Comparison of ENCODE assay signal across 29 mouse cellular contexts in genomic region chr6:87092476-87092875, GRCm38 (mm10). TPM values are rescaled to one million over a fixed set of nuclear protein-coding genes. Genes with fewer than 3 reads are reported as not detected.
DNase-seq lines count a peak whose midpoint lies in the region; ATAC-seq and TF ChIP-seq lines count a peak whose summit lies in the region.
"Had no signal": no experiment of that assay in that cellular context is flagged by ENCODE, and none has a peak within 500 bp of the region (broad histone marks: within the 10 kb centered on the region; RNA-seq: fewer than 3 reads in every experiment).

No protein-coding gene starts in this region.

- H3K36me3 ChIP-seq in liver, postnatal 0 days (replicated peaks; ENCODE audit: insufficient read depth, low read length), result peaks cover 18% of the 10 kb centered on the region
- H3K36me3 ChIP-seq in liver, embryonic 12.5 days, result peaks cover 21% of the 10 kb centered on the region
- H3K36me3 ChIP-seq in liver, embryonic 16.5 days (ENCODE audit: control insufficient read depth, insufficient read depth), result peaks cover 5% of the 10 kb centered on the region; the same call in 1 of the 2 replicates
- H3K36me3 ChIP-seq in stomach, postnatal 0 days (ENCODE audit: control insufficient read depth, insufficient read depth, low read length), result peaks cover 17% of the 10 kb centered on the region; the same call in 1 of the 2 replicates

- no peaks in the 10 kb centered on the region for H3K4me1 ChIP-seq in liver, postnatal 0 days (ENCODE audit: insufficient read depth)
- peaks cover 19% of the 10 kb centered on the region for H3K4me1 ChIP-seq in liver, embryonic 12.5 days
- peaks cover 10% of the 10 kb centered on the region for H3K4me1 ChIP-seq in liver, embryonic 16.5 days (ENCODE audit: control insufficient read depth, low read depth, low read length)
- no peaks in the 10 kb centered on the region for H3K4me1 ChIP-seq in stomach, postnatal 0 days (replicated peaks; ENCODE audit: control insufficient read depth, insufficient read depth)
- H3K4me1 ChIP-seq: embryonic facial prominence, embryonic 10.5 days; heart, embryonic 12.5 days; heart, embryonic 15.5 days had no signal

- peak; percentile 41 for DNase-seq in liver
- DNase-seq in liver, postnatal 0 days, result no peak
- DNase-seq in stomach, postnatal 0 days (ENCODE audit: low spot score), result peak; percentile 42
- no peak for DNase-seq in urinary bladder, postnatal 4 days (ENCODE audit: low spot score in 2 of 2)
- DNase-seq in urinary bladder, postnatal 14 days (ENCODE audit: low spot score), result no peak
- DNase-seq: adrenal gland, adult 2 months; adrenal gland, postnatal 25 days; B cell, adult 2 months; cerebellum, adult 11-12 months; cerebellum, adult 8-10 months; cerebellum, postnatal 10 days; cerebellum, postnatal 36 days; embryo, embryonic 11 days; forebrain, postnatal 0 days; gastrocnemius, postnatal 14 days; heart, adult 18-20 months; heart, postnatal 10 days; heart, postnatal 4 days had no signal

- no peaks in the 10 kb centered on the region for H3K27me3 ChIP-seq in liver, postnatal 0 days (ENCODE audit: insufficient read depth, low read length)
- H3K27me3 ChIP-seq in liver, embryonic 12.5 days (replicated peaks), result no peaks in the 10 kb centered on the region
- no peaks in the 10 kb centered on the region for H3K27me3 ChIP-seq in liver, embryonic 16.5 days (ENCODE audit: control insufficient read depth, insufficient read depth, low read depth, low read length)
- H3K27me3 ChIP-seq in stomach, postnatal 0 days (ENCODE audit: control insufficient read depth, insufficient read depth, low read length), result no peaks in the 10 kb centered on the region
- H3K27me3 ChIP-seq: embryonic facial prominence, embryonic 13.5 days; heart, embryonic 12.5 days; heart, embryonic 15.5 days had no signal

- no peak overlapping the region for H3K4me2 ChIP-seq in liver, postnatal 0 days (ENCODE audit: low read depth, low read length)
- H3K4me2 ChIP-seq in liver, embryonic 12.5 days, result peak overlapping the region; percentile 15; the same call in 1 of the 2 replicates
- no peak overlapping the region for H3K4me2 ChIP-seq in liver, embryonic 16.5 days (ENCODE audit: low read depth, low read length)
- no peak overlapping the region for H3K4me2 ChIP-seq in stomach, postnatal 0 days (replicated peaks; ENCODE audit: low read depth)
- H3K4me2 ChIP-seq: embryonic facial prominence, embryonic 13.5 days; heart, embryonic 12.5 days; heart, embryonic 15.5 days; hindbrain, embryonic 14.5 days had no signal

- TF ChIP-seq EP300 in liver, postnatal 0 days (IDR thresholded peaks at IDR 0.05; ENCODE audit: low read depth), result no peak
- no peak for TF ChIP-seq EP300 in stomach, postnatal 0 days (optimal IDR thresholded peaks at IDR 0.05)

- WGBS in liver, postnatal 0 days (ENCODE audit: insufficient replicate concordance), result 54% methylated on average over 5 of the region's 5 CpGs
- 40% methylated on average over 5 of the region's 5 CpGs for WGBS in liver, embryonic 12.5 days (ENCODE audit: insufficient replicate concordance)
- WGBS in liver, embryonic 16.5 days (ENCODE audit: insufficient replicate concordance), result 33% methylated on average over 5 of the region's 5 CpGs
- WGBS in stomach, postnatal 0 days, result 72% methylated on average over 5 of the region's 5 CpGs

- no peak overlapping the region for H3K27ac ChIP-seq in liver, postnatal 0 days (ENCODE audit: low read depth)
- H3K27ac ChIP-seq in liver, embryonic 12.5 days, result peak overlapping the region; percentile 25; the same call in 1 of the 2 replicates
- H3K27ac ChIP-seq in liver, embryonic 16.5 days (ENCODE audit: low read length), result 0 out of 2 replicates have a peak overlapping the region, but pooled peaks have one; percentile 8
- no peak overlapping the region for H3K27ac ChIP-seq in stomach, postnatal 0 days (replicated peaks)
- H3K27ac ChIP-seq: embryonic facial prominence, embryonic 10.5 days; embryonic facial prominence, embryonic 13.5 days; heart, embryonic 15.5 days; hindbrain, embryonic 14.5 days; hindbrain, postnatal 0 days had no signal

- H3K9ac ChIP-seq in liver, postnatal 0 days (replicated peaks), result no peak overlapping the region
- no peak overlapping the region for H3K9ac ChIP-seq in liver, embryonic 12.5 days
- H3K9ac ChIP-seq in liver, embryonic 16.5 days (ENCODE audit: low read depth, low read length), result no peak overlapping the region
- no peak overlapping the region for H3K9ac ChIP-seq in stomach, postnatal 0 days (ENCODE audit: low read length)
- H3K9ac ChIP-seq: embryonic facial prominence, embryonic 13.5 days; forebrain, postnatal 0 days; heart, embryonic 12.5 days; heart, embryonic 15.5 days; hindbrain, embryonic 14.5 days had no signal

- ATAC-seq in liver, postnatal 0 days, result no peak
- peak; percentile 71 for ATAC-seq in liver, embryonic 12.5 days
- peak; percentile 79 for ATAC-seq in liver, embryonic 16.5 days (ENCODE audit: low read depth)
- ATAC-seq in stomach, postnatal 0 days (ENCODE audit: low FRiP score, low TSS enrichment), result peak; percentile 57; the same call in 1 of the 2 replicates
- no peak for ATAC-seq in CD4-positive, CD25-positive, alpha-beta regulatory T cell, adult 4 months
- ATAC-seq: forebrain, embryonic 14.5 days; forebrain, postnatal 0 days; hindbrain, postnatal 0 days had no signal

- no peak for TF ChIP-seq CTCF in liver, postnatal 0 days (IDR thresholded peaks at IDR 0.05; ENCODE audit: low read depth)
- no peak for TF ChIP-seq CTCF in stomach, postnatal 0 days (IDR thresholded peaks at IDR 0.05; ENCODE audit: low read depth)

- H3K9me3 ChIP-seq in liver, postnatal 0 days (ENCODE audit: low read length), result no peaks in the 10 kb centered on the region
- H3K9me3 ChIP-seq in liver, embryonic 12.5 days (replicated peaks), result no peaks in the 10 kb centered on the region
- H3K9me3 ChIP-seq in liver, embryonic 16.5 days (replicated peaks; ENCODE audit: control insufficient read depth, low read length), result no peaks in the 10 kb centered on the region
- H3K9me3 ChIP-seq in stomach, postnatal 0 days (ENCODE audit: control insufficient read depth, low read length), result no peaks in the 10 kb centered on the region
- H3K9me3 ChIP-seq: embryonic facial prominence, embryonic 10.5 days; embryonic facial prominence, embryonic 13.5 days; heart, embryonic 12.5 days; heart, embryonic 15.5 days had no signal

- H3K4me3 ChIP-seq in liver, postnatal 0 days (ENCODE audit: low read depth, low read length), result no peak overlapping the region
- H3K4me3 ChIP-seq in liver, embryonic 12.5 days, result no peak overlapping the region
- H3K4me3 ChIP-seq in liver, embryonic 16.5 days (ENCODE audit: low read depth, low read length), result no peak overlapping the region
- H3K4me3 ChIP-seq in stomach, postnatal 0 days (ENCODE audit: low read depth, low read length), result no peak overlapping the region
- H3K4me3 ChIP-seq: embryonic facial prominence, embryonic 10.5 days; embryonic facial prominence, embryonic 13.5 days; heart, embryonic 12.5 days; heart, embryonic 15.5 days had no signal

RNA-seq across cellular contexts. Expression of gene D6Ertd527e, which starts 12.1 kb away (rescaled TPM):
- polyA plus RNA-seq in liver, postnatal 0 days (2015; fragmentation: Nextera tagmentation; extraction: Ambion mirVana), result not detected in 2 replicates
- 0.08 and 0.13 TPM in 2 replicates for polyA plus RNA-seq in liver, embryonic 12.5 days (2016; fragmentation: Nextera tagmentation; extraction: Ambion mirVana)
- not detected in 2 replicates for polyA plus RNA-seq in liver, embryonic 16.5 days (2015; fragmentation: Nextera tagmentation; extraction: Ambion mirVana)
- 0.19 and 0.29 TPM in 2 replicates for polyA plus RNA-seq in stomach, postnatal 0 days (2015; fragmentation: Nextera tagmentation; extraction: Ambion mirVana)
- polyA plus RNA-seq in CD4-positive, CD25-positive, alpha-beta regulatory T cell, adult 4 months (2017; shearing (Covaris generic)), result not detected
- polyA plus RNA-seq: forebrain, embryonic 14.5 days; hindbrain, embryonic 11.5 days had no signal

RNA-seq across cellular contexts. Expression of gene Gfpt1, which starts 49.8 kb away (rescaled TPM):
- polyA plus RNA-seq in liver, postnatal 0 days (2015; fragmentation: Nextera tagmentation; extraction: Ambion mirVana), result 3.6 and 4.1 TPM in 2 replicates
- polyA plus RNA-seq in liver, embryonic 12.5 days (2016; fragmentation: Nextera tagmentation; extraction: Ambion mirVana), result 8.7 and 9.2 TPM in 2 replicates
- polyA plus RNA-seq in liver, embryonic 16.5 days (2015; fragmentation: Nextera tagmentation; extraction: Ambion mirVana), result 6.2 and 6.7 TPM in 2 replicates
- 14.5 and 17.4 TPM in 2 replicates for polyA plus RNA-seq in stomach, postnatal 0 days (2015; fragmentation: Nextera tagmentation; extraction: Ambion mirVana)
- polyA plus RNA-seq in CD4-positive, CD25-positive, alpha-beta regulatory T cell, adult 4 months (2017; shearing (Covaris generic)), result 10 to 100 TPM; 21.8 to 27.7 TPM

Comparison
In these comparisons a context has a peak if more than half of its experiments do, and no peak if none do; other contexts are left out.
1. DNase-seq: peak in liver (single experiment) and stomach, postnatal 0 days (single experiment); none in liver, postnatal 0 days (single experiment), urinary bladder, postnatal 4 days (0 of 2) and urinary bladder, postnatal 14 days (single experiment).
2. ATAC-seq: peak in liver, embryonic 12.5 days (single experiment), liver, embryonic 16.5 days (single experiment) and stomach, postnatal 0 days (single experiment); none in liver, postnatal 0 days (single experiment) and CD4-positive, CD25-positive, alpha-beta regulatory T cell, adult 4 months (single experiment).
3. H3K27ac ChIP-seq: peak in liver, embryonic 12.5 days (single experiment) and liver, embryonic 16.5 days (single experiment); none in liver, postnatal 0 days (single experiment) and stomach, postnatal 0 days (single experiment).